Mouse (Mus musculus) C2C12 (cell line): ENCODE data around the gene Exoc4. TPM values are rescaled to one million over a fixed set of nuclear protein-coding genes. Genes with fewer than 3 reads are reported as not detected.

ENCODE experiments used
- H3K27me3 ChIP-seq: one replicate; pipeline ENCODE4 v1.6.1; 2011; ENCODE audit not compliant: control insufficient read depth, insufficient read depth, insufficient read length
- H3K36me3 ChIP-seq: one replicate; pipeline ENCODE4 v1.6.1; 2011; ENCODE audit not compliant: control insufficient read depth, insufficient read depth
- H3K4me3 ChIP-seq: one replicate; pipeline ENCODE4 v1.5.1; 2011; ENCODE audit warnings: mild to moderate bottlenecking, control low read depth; ENCODE audit not compliant: poor library complexity, insufficient read depth, severe bottlenecking
- H3K79me2 ChIP-seq: one replicate; pipeline ENCODE4 v1.6.1; 2011; ENCODE audit not compliant: control insufficient read depth, insufficient read depth
- H3K79me3 ChIP-seq: one replicate; pipeline ENCODE4 v1.6.1; 2011; ENCODE audit warnings: low read depth, control low read depth
- H3ac ChIP-seq: one replicate; pipeline ENCODE3; 2011; ENCODE audit warnings: low read depth; ENCODE audit not compliant: control insufficient read depth, insufficient read length
- CEBPB ChIP-seq: IDR thresholded peaks from one replicate; pipeline ENCODE4 v1.6.1; 2011; ENCODE audit warnings: low read depth, mild to moderate bottlenecking, control low read depth, moderate library complexity
- CTCF ChIP-seq: IDR thresholded peaks from one replicate; pipeline ENCODE4 v1.5.1; 2011; ENCODE audit not compliant: control insufficient read depth, insufficient read depth, insufficient read length
- FOSL1 ChIP-seq: IDR thresholded peaks from one replicate; pipeline ENCODE4 v1.8.0; 2011; ENCODE audit warnings: mild to moderate bottlenecking, low read length; ENCODE audit not compliant: poor library complexity, insufficient read depth, severe bottlenecking
- MAX ChIP-seq: IDR thresholded peaks from one replicate; pipeline ENCODE4 v1.6.1; 2011; ENCODE audit warnings: mild to moderate bottlenecking, control low read depth
- MYOD1 ChIP-seq: IDR thresholded peaks from one replicate; pipeline ENCODE4 v1.6.1; 2011; ENCODE audit warnings: low read depth; ENCODE audit not compliant: control insufficient read depth, insufficient read length
- MYOG ChIP-seq: IDR thresholded peaks from one replicate; pipeline ENCODE4 v1.6.1; 2011; ENCODE audit not compliant: control insufficient read depth, insufficient read length; ENCODE audit errors: extremely low read depth
- USF1 ChIP-seq: IDR thresholded peaks from one replicate; pipeline ENCODE4 v1.6.1; 2011; ENCODE audit warnings: low read depth, mild to moderate bottlenecking, control low read depth, moderate library complexity
- polyA plus RNA-seq: library from polyadenylated mRNA; unstranded; fragments of >200 nt; fragmentation: generic; extraction: Trizol; gene quantifications from one replicate; pipeline ENCODE4 v1.2.1, GENCODE M21; 2012; ENCODE audit warnings: missing spikeins

The Exoc4 gene
- polyA plus RNA-seq, 1 experiment = 20.6 TPM

DNA sequence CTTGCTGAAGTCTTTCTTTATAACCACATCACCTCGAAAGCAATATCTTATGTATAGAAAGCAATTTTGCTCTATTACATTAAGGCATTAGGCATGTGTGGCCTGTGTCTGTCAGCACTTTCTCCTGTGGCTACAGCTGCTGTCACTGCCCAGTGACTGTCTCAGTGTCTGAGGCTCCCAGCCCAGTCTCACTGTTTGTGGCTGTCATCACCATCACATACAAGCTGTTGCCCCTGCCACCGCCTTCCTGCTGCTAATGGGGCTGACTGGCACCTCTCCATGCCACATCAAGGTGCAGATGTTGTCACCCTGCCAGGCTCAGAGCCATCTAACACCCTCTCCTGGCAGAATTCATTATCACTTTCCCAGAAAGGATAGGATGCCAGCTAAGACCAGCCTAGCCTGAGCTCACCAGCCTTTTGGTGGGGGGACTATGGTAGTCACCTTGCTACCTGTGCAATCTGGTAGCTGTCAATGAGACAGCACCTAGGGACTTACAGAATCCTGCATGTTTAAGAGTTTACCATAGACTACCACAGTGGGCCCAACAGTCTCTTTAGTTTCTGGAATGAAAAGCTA lies 698.1 kb downstream of the Exoc4 start:
- Histone ChIP-seq H3K36me3 (no peaks in the 10 kb centered on the region), H3K79me2 (no peaks in the 10 kb centered on the region), H3K79me3 (no peaks in the 10 kb centered on the region), H3ac (no peak overlapping the region), H3K4me3 (no peak overlapping the region), H3K27me3 (no peaks in the 10 kb centered on the region)
- no peak for TF ChIP-seq CTCF
- TF ChIP-seq MAX = no peak
- TF ChIP-seq MYOD1 = peak; percentile 25

- H3K36me3 ChIP-seq = no peaks in the 10 kb centered on the region
- no peak overlapping the region for H3ac ChIP-seq
- H3K27me3 ChIP-seq = no peaks in the 10 kb centered on the region
- H3K4me3 ChIP-seq = no peak overlapping the region
- no peaks in the 10 kb centered on the region for H3K79me2 ChIP-seq
- H3K79me3 ChIP-seq = no peaks in the 10 kb centered on the region
- no peak for TF ChIP-seq FOSL1
- no peak for TF ChIP-seq MAX
- no peak for TF ChIP-seq MYOD1
- TF ChIP-seq CEBPB = no peak
- no peak for TF ChIP-seq CTCF
- no peak for TF ChIP-seq USF1
- no peak for TF ChIP-seq MYOG
These were observed 701.2 kb downstream of the Exoc4 start for GRCm38 (mm10) chr6:33950113-33950512.

GRCm38 (mm10) chr6:33955469-33955868 lies 706.6 kb downstream of the Exoc4 start:
- no peak for TF ChIP-seq FOSL1
- no peak for TF ChIP-seq MYOG
- no peaks in the 10 kb centered on the region for H3K36me3 ChIP-seq
- no peak overlapping the region for H3K4me3 ChIP-seq
- no peak overlapping the region for H3ac ChIP-seq
- no peaks in the 10 kb centered on the region for H3K79me2 ChIP-seq
- H3K79me3 ChIP-seq = no peaks in the 10 kb centered on the region
- no peaks in the 10 kb centered on the region for H3K27me3 ChIP-seq

GRCm38 (mm10) chr6:33958281-33958680 lies 709.4 kb downstream of the Exoc4 start:
- TF ChIP-seq MAX (no peak), FOSL1 (no peak), MYOG (no peak), USF1 (no peak), CEBPB (no peak), MYOD1 (no peak), CTCF (no peak)
- Histone ChIP-seq H3K36me3 (no peaks in the 10 kb centered on the region), H3K27me3 (no peaks in the 10 kb centered on the region), H3K79me3 (no peaks in the 10 kb centered on the region), H3K79me2 (no peaks in the 10 kb centered on the region), H3K4me3 (no peak overlapping the region), H3ac (no peak overlapping the region)

DNA sequence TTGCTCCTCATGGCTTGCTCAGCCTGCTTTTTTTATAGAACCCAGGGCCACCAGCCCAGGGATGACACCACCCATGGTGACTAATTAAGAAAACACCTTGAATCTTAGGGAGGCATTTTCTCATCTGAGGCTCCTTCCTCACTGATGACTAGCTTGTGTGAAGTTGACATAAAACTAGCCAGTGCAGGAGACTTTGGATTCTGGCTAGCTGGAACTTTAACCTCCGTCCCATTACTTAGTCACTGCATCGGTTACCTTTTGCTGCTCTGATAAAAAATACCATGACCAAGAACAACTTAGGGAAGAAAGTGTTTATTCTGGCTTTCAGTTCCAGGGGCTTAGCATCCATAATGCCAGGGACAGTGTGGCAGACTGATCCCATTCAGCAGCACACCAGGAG lies 711.9 kb downstream of the Exoc4 start:
- no peaks in the 10 kb centered on the region for H3K27me3 ChIP-seq
- no peak for TF ChIP-seq MYOG
- TF ChIP-seq MYOD1 = no peak
- no peak for TF ChIP-seq CTCF
- TF ChIP-seq MAX = no peak
- TF ChIP-seq FOSL1 = no peak
- TF ChIP-seq CEBPB = no peak
- TF ChIP-seq USF1 = no peak
- no peak overlapping the region for H3ac ChIP-seq
- no peaks in the 10 kb centered on the region for H3K79me2 ChIP-seq
- H3K4me3 ChIP-seq = no peak overlapping the region
- H3K79me3 ChIP-seq = no peaks in the 10 kb centered on the region
- H3K36me3 ChIP-seq = no peaks in the 10 kb centered on the region

- Histone ChIP-seq H3ac (no peak overlapping the region), H3K27me3 (no peaks in the 10 kb centered on the region), H3K79me2 (no peaks in the 10 kb centered on the region), H3K36me3 (no peaks in the 10 kb centered on the region), H3K4me3 (no peak overlapping the region), H3K79me3 (no peaks in the 10 kb centered on the region)
- TF ChIP-seq FOSL1 = no peak
- TF ChIP-seq CEBPB = no peak
- no peak for TF ChIP-seq MYOG
- TF ChIP-seq USF1 = no peak
- no peak for TF ChIP-seq CTCF
- no peak for TF ChIP-seq MAX
- no peak for TF ChIP-seq MYOD1
These were observed 714.2 kb downstream of the Exoc4 start for GRCm38 (mm10) chr6:33963092-33963491.
